Mouse (Mus musculus) lung, postnatal 0 days (tissue): ENCODE measurements around the gene Ctnna3.

ENCODE experiments used
- CTCF ChIP-seq: IDR thresholded peaks from 2 replicates; pipeline ENCODE4 v1.5.1; 2016; ENCODE audit warnings: antibody characterized with exemption, mild to moderate bottlenecking
- EP300 ChIP-seq: IDR thresholded peaks from 2 replicates; pipeline ENCODE4 v1.6.1; 2016; ENCODE audit warnings: antibody characterized with exemption, mild to moderate bottlenecking, control low read depth

GRCm38 (mm10) chr10:63647300-63647699 is 217.4 kb downstream of the Ctnna3 start:
- TF ChIP-seq CTCF (no peak), EP300 (no peak)
